Comparison of ENCODE assay signal across 10 mouse cellular contexts in genomic region chr3:49485105-49485504, GRCm38 (mm10).
DNase-seq lines count a peak whose midpoint lies in the region; ATAC-seq lines count a peak whose summit lies in the region.
"Had no signal": no experiment of that assay in that cellular context is flagged by ENCODE, and none has a peak within 500 bp of the region (broad histone marks: within the 10 kb centered on the region; RNA-seq: fewer than 3 reads in every experiment).

No protein-coding gene starts in this region.

- H3K4me1 ChIP-seq in embryonic facial prominence, embryonic 13.5 days, result 0 out of 2 replicates have a peak, but pooled peaks cover 3% of the 10 kb centered on the region
- no peaks in the 10 kb centered on the region for H3K4me1 ChIP-seq in midbrain, embryonic 15.5 days
- no peaks in the 10 kb centered on the region for H3K4me1 ChIP-seq in hindbrain, embryonic 14.5 days (replicated peaks; ENCODE audit: control insufficient read depth, insufficient read depth, low read length)
- H3K4me1 ChIP-seq: neural tube, embryonic 12.5 days had no signal

- WGBS in embryonic facial prominence, embryonic 13.5 days, result 22% methylated on average over 8 of the region's 8 CpGs
- WGBS in midbrain, embryonic 15.5 days, result 84% methylated on average over 8 of the region's 8 CpGs
- WGBS in hindbrain, embryonic 14.5 days, result 88% methylated on average over 8 of the region's 8 CpGs

- H3K9ac ChIP-seq in embryonic facial prominence, embryonic 13.5 days, result no peak overlapping the region
- H3K9ac ChIP-seq in midbrain, embryonic 15.5 days, result no peak overlapping the region
- H3K9ac ChIP-seq in hindbrain, embryonic 14.5 days, result no peak overlapping the region
- H3K9ac ChIP-seq: neural tube, embryonic 12.5 days had no signal

- no peak overlapping the region for H3K4me3 ChIP-seq in embryonic facial prominence, embryonic 13.5 days
- no peak overlapping the region for H3K4me3 ChIP-seq in midbrain, embryonic 15.5 days
- H3K4me3 ChIP-seq in hindbrain, embryonic 14.5 days (replicated peaks; ENCODE audit: low read length), result no peak overlapping the region
- H3K4me3 ChIP-seq: neural tube, embryonic 12.5 days had no signal

- ATAC-seq in embryonic facial prominence, embryonic 13.5 days (ENCODE audit: insufficient number of reproducible peaks, insufficient read depth, low FRiP score, low TSS enrichment, low read depth), result no peak
- ATAC-seq in midbrain, embryonic 15.5 days (replicated peaks), result no peak
- ATAC-seq in hindbrain, embryonic 14.5 days (ENCODE audit: low FRiP score), result no peak

- DNase-seq in layer of hippocampus, adult 9-10 months (ENCODE audit: low spot score), result peak; percentile 7
- DNase-seq in layer of hippocampus, postnatal 10 days (ENCODE audit: low spot score in 2 of 2), result no peak
- peak; percentile 36 to 52 for DNase-seq in heart, adult 9 months (ENCODE audit: low spot score in 2 of 2)
- peak; percentile 37 for DNase-seq in lung, postnatal 25 days (ENCODE audit: low spot score)
- no peak for DNase-seq in cerebellum, adult 18-20 months
- DNase-seq in hindbrain, embryonic 14.5 days (ENCODE audit: low spot score), result no peak
- DNase-seq: thymus, adult 2 months had no signal

- H3K9me3 ChIP-seq in embryonic facial prominence, embryonic 13.5 days, result no peaks in the 10 kb centered on the region
- H3K9me3 ChIP-seq in midbrain, embryonic 15.5 days, result no peaks in the 10 kb centered on the region
- no peaks in the 10 kb centered on the region for H3K9me3 ChIP-seq in hindbrain, embryonic 14.5 days (ENCODE audit: control insufficient read depth, low read length)
- H3K9me3 ChIP-seq: neural tube, embryonic 12.5 days had no signal

- no peaks in the 10 kb centered on the region for H3K36me3 ChIP-seq in embryonic facial prominence, embryonic 13.5 days
- no peaks in the 10 kb centered on the region for H3K36me3 ChIP-seq in midbrain, embryonic 15.5 days (replicated peaks)
- H3K36me3 ChIP-seq in hindbrain, embryonic 14.5 days (replicated peaks; ENCODE audit: control insufficient read depth, insufficient read depth), result no peaks in the 10 kb centered on the region
- H3K36me3 ChIP-seq: neural tube, embryonic 12.5 days had no signal

- peak overlapping the region; percentile 79 for H3K27ac ChIP-seq in embryonic facial prominence, embryonic 13.5 days
- no peak overlapping the region for H3K27ac ChIP-seq in midbrain, embryonic 15.5 days
- no peak overlapping the region for H3K27ac ChIP-seq in hindbrain, embryonic 14.5 days
- H3K27ac ChIP-seq: neural tube, embryonic 12.5 days had no signal

- H3K27me3 ChIP-seq in embryonic facial prominence, embryonic 13.5 days, result no peaks in the 10 kb centered on the region
- no peaks in the 10 kb centered on the region for H3K27me3 ChIP-seq in midbrain, embryonic 15.5 days (replicated peaks)
- H3K27me3 ChIP-seq in hindbrain, embryonic 14.5 days (ENCODE audit: control insufficient read depth, insufficient read depth, low read length), result no peaks in the 10 kb centered on the region
- H3K27me3 ChIP-seq: neural tube, embryonic 12.5 days had no signal

- peak overlapping the region; percentile 42 for H3K4me2 ChIP-seq in embryonic facial prominence, embryonic 13.5 days
- H3K4me2 ChIP-seq in midbrain, embryonic 15.5 days, result no peak overlapping the region
- H3K4me2 ChIP-seq in hindbrain, embryonic 14.5 days (replicated peaks), result no peak overlapping the region
- H3K4me2 ChIP-seq: neural tube, embryonic 12.5 days had no signal

Comparison
In these comparisons a context has a peak if more than half of its experiments do, and no peak if none do; other contexts are left out.
1. DNase-seq: peak in layer of hippocampus, adult 9-10 months (single experiment), heart, adult 9 months (2 of 2) and lung, postnatal 25 days (single experiment); none in layer of hippocampus, postnatal 10 days (0 of 2), cerebellum, adult 18-20 months (0 of 2) and hindbrain, embryonic 14.5 days (single experiment).